ENCODE assay signal across 9 mouse cellular contexts in the genomic region with DNA sequence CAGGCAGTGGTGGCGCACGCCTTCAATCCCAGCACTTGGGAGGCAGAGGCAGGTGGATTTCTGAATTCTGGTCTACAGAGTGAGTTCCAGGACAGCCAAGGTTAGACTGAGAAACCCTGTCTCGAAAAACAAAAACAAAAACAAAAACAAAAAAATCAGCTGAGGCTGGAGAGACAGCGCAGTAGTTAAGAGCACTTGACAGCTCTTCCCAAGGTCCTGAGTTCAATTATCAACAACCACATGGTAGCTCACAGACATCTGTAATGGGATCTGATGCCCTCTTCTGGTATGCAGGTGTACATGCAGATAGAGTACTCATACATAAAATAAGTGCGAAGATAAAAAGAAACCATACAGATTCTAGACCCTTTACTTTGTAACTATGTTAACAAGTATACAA. TPM values are rescaled to one million over a fixed set of nuclear protein-coding genes. Genes with fewer than 3 reads are reported as not detected.
DNase-seq lines count a peak whose midpoint lies in the region; ATAC-seq and TF ChIP-seq lines count a peak whose summit lies in the region.
"Had no signal": no experiment of that assay in that cellular context is flagged by ENCODE, and none has a peak within 500 bp of the region (broad histone marks: within the 10 kb centered on the region; RNA-seq: fewer than 3 reads in every experiment).

No protein-coding gene starts in this region.

- no peak overlapping the region for H3K9ac ChIP-seq in kidney, postnatal 0 days (ENCODE audit: low read depth, low read length)
- H3K9ac ChIP-seq in ES-Bruce4 (ENCODE audit: low read depth, poor library complexity, severe bottlenecking), result peak overlapping the region; percentile 24; the same call in 1 of the 2 replicates
- H3K9ac ChIP-seq in embryonic facial prominence, embryonic 11.5 days (replicated peaks; ENCODE audit: low read length), result no peak overlapping the region
- no peak overlapping the region for H3K9ac ChIP-seq in liver, postnatal 0 days (replicated peaks)
- H3K9ac ChIP-seq: midbrain, embryonic 12.5 days had no signal

- no peak overlapping the region for H3K4me3 ChIP-seq in kidney, postnatal 0 days (replicated peaks; ENCODE audit: low read depth, low read length)
- H3K4me3 ChIP-seq in ES-Bruce4 (ENCODE audit: low read depth, low read length), result no peak overlapping the region
- H3K4me3 ChIP-seq in embryonic facial prominence, embryonic 11.5 days (ENCODE audit: low read depth, low read length), result no peak overlapping the region
- H3K4me3 ChIP-seq in liver, postnatal 0 days (ENCODE audit: low read depth, low read length), result no peak overlapping the region

- intact Hi-C loops in heart, postnatal 25 days (cut with DNase I), result loop anchor here (2.0 to 5.0 kb wide), 4 partner anchors 33 to 548 kb away; a partner anchor contains a TSS

- H3K4me2 ChIP-seq in kidney, postnatal 0 days (ENCODE audit: low read length), result no peak overlapping the region
- no peak overlapping the region for H3K4me2 ChIP-seq in embryonic facial prominence, embryonic 11.5 days (ENCODE audit: low read depth, low read length)
- peak overlapping the region; percentile 86; the same call in 1 of the 2 replicates for H3K4me2 ChIP-seq in liver, postnatal 0 days (ENCODE audit: low read depth, low read length)

- H3K9me3 ChIP-seq in kidney, postnatal 0 days (replicated peaks; ENCODE audit: low read length), result no peaks in the 10 kb centered on the region
- H3K9me3 ChIP-seq in ES-Bruce4 (replicated peaks; ENCODE audit: control insufficient read depth, insufficient read depth, low read length, poor library complexity, severe bottlenecking), result no peaks in the 10 kb centered on the region
- no peaks in the 10 kb centered on the region for H3K9me3 ChIP-seq in embryonic facial prominence, embryonic 11.5 days (replicated peaks; ENCODE audit: control insufficient read depth, low read length)
- H3K9me3 ChIP-seq in liver, postnatal 0 days (ENCODE audit: low read length), result no peaks in the 10 kb centered on the region
- H3K9me3 ChIP-seq: midbrain, embryonic 12.5 days had no signal

- no peak for TF ChIP-seq POLR2A in ES-Bruce4 (IDR thresholded peaks at IDR 0.05; ENCODE audit: insufficient read depth, low read length)

- no peak overlapping the region for H3K27ac ChIP-seq in kidney, postnatal 0 days
- no peak overlapping the region for H3K27ac ChIP-seq in ES-Bruce4 (ENCODE audit: insufficient read depth, low read length)
- no peak overlapping the region for H3K27ac ChIP-seq in embryonic facial prominence, embryonic 11.5 days (replicated peaks; ENCODE audit: low read depth, low read length)
- no peak overlapping the region for H3K27ac ChIP-seq in liver, postnatal 0 days (ENCODE audit: low read depth)

- DNase-seq in kidney, postnatal 0 days (ENCODE audit: low spot score), result no peak
- DNase-seq in kidney, adult 18-20 months, result no peak
- DNase-seq in embryonic facial prominence, embryonic 11.5 days (ENCODE audit: low spot score), result no peak
- no peak for DNase-seq in liver, postnatal 0 days
- no peak for DNase-seq in right cerebral cortex, postnatal 14 days
- no peak for DNase-seq in adrenal gland, adult 2 months
- DNase-seq in heart, postnatal 25 days (ENCODE audit: low spot score), result no peak

- peak; percentile 38; the same call in 1 of the 2 replicates for TF ChIP-seq CTCF in kidney, postnatal 0 days (IDR thresholded peaks at IDR 0.05; ENCODE audit: low read depth)
- TF ChIP-seq CTCF in ES-Bruce4 (IDR thresholded peaks at IDR 0.05; ENCODE audit: low read depth, low read length), result no peak
- TF ChIP-seq CTCF in liver, postnatal 0 days (IDR thresholded peaks at IDR 0.05; ENCODE audit: low read depth), result peak; percentile 64

- H3K4me1 ChIP-seq in kidney, postnatal 0 days (replicated peaks; ENCODE audit: insufficient read depth, low read length), result peaks cover 9% of the 10 kb centered on the region
- H3K4me1 ChIP-seq in ES-Bruce4 (ENCODE audit: control insufficient read depth, insufficient read depth, low read length), result no peaks in the 10 kb centered on the region
- peaks cover 6% of the 10 kb centered on the region for H3K4me1 ChIP-seq in embryonic facial prominence, embryonic 11.5 days (ENCODE audit: control insufficient read depth, insufficient read depth, low read length)
- H3K4me1 ChIP-seq in liver, postnatal 0 days (ENCODE audit: insufficient read depth), result peaks cover 19% of the 10 kb centered on the region

- 89% methylated on average over 5 of the region's 5 CpGs for WGBS in kidney, postnatal 0 days
- 75% methylated on average over 5 of the region's 5 CpGs for WGBS in embryonic facial prominence, embryonic 11.5 days
- 76% methylated on average over 5 of the region's 5 CpGs for WGBS in liver, postnatal 0 days (ENCODE audit: insufficient replicate concordance)

- H3K27me3 ChIP-seq in kidney, postnatal 0 days (ENCODE audit: insufficient read depth, low read length), result no peaks in the 10 kb centered on the region
- H3K27me3 ChIP-seq in ES-Bruce4 (ENCODE audit: control insufficient read depth, insufficient read depth, low read length, poor library complexity, severe bottlenecking), result no peaks in the 10 kb centered on the region
- H3K27me3 ChIP-seq in embryonic facial prominence, embryonic 11.5 days (ENCODE audit: control insufficient read depth, insufficient read depth, low read length), result no peaks in the 10 kb centered on the region
- H3K27me3 ChIP-seq in liver, postnatal 0 days (ENCODE audit: insufficient read depth, low read length), result no peaks in the 10 kb centered on the region
- H3K27me3 ChIP-seq: midbrain, embryonic 12.5 days had no signal

- H3K36me3 ChIP-seq in kidney, postnatal 0 days (ENCODE audit: insufficient read depth, low read length), result peaks cover 26% of the 10 kb centered on the region
- peaks cover 36% of the 10 kb centered on the region for H3K36me3 ChIP-seq in ES-Bruce4 (ENCODE audit: control insufficient read depth, insufficient read depth, low read length, poor library complexity, severe bottlenecking)
- peaks cover 13% of the 10 kb centered on the region for H3K36me3 ChIP-seq in embryonic facial prominence, embryonic 11.5 days (replicated peaks; ENCODE audit: control insufficient read depth, insufficient read depth, low read depth, low read length)
- H3K36me3 ChIP-seq in liver, postnatal 0 days (replicated peaks; ENCODE audit: insufficient read depth, low read length), result peaks cover 34% of the 10 kb centered on the region

- ATAC-seq in kidney, postnatal 0 days (replicated peaks; ENCODE audit: low FRiP score, low read depth), result no peak
- ATAC-seq in embryonic facial prominence, embryonic 11.5 days (replicated peaks; ENCODE audit: insufficient number of reproducible peaks, low FRiP score, low TSS enrichment, low read depth), result peak; percentile 9; the same call in 1 of the 2 replicates
- no peak for ATAC-seq in liver, postnatal 0 days

- no peak for TF ChIP-seq EP300 in ES-Bruce4 (IDR thresholded peaks at IDR 0.05; ENCODE audit: insufficient read depth, low read depth, low read length)
- no peak for TF ChIP-seq EP300 in liver, postnatal 0 days (IDR thresholded peaks at IDR 0.05; ENCODE audit: low read depth)

RNA-seq across cellular contexts. Expression of a gene that starts 0.6 kb away (rescaled TPM):
- 490 and 535 TPM in 2 replicates for polyA plus RNA-seq in kidney, postnatal 0 days (2015; fragmentation: Nextera tagmentation; extraction: Ambion mirVana)
- polyA plus RNA-seq in ES-Bruce4 (2011; ENCODE audit: insufficient read depth, insufficient read length, low read depth, missing spikeins), result 1,525 and 1,581 TPM in 2 replicates
- polyA plus RNA-seq in embryonic facial prominence, embryonic 11.5 days (2014; fragmentation: Nextera tagmentation; extraction: Ambion mirVana), result 410 and 431 TPM in 2 replicates
- polyA plus RNA-seq in liver, postnatal 0 days (2015; fragmentation: Nextera tagmentation; extraction: Ambion mirVana), result 251 and 260 TPM in 2 replicates
- total RNA-seq in adrenal gland, adult 2 months (2021), result 100 to 1,000 TPM; 582 to 615 TPM
- 162 and 164 TPM in 2 replicates for polyA plus RNA-seq in adrenal gland, adult 2 months (2012; rRNA removed)
- 100 to 1,000 TPM; 230 to 252 TPM for total RNA-seq in heart, postnatal 25 days (2021)

RNA-seq across cellular contexts. Expression of a gene that starts 32.3 kb away (rescaled TPM):
- 29.1 and 30.9 TPM in 2 replicates for polyA plus RNA-seq in kidney, postnatal 0 days (2015; fragmentation: Nextera tagmentation; extraction: Ambion mirVana)
- 21.2 and 22.6 TPM in 2 replicates for polyA plus RNA-seq in ES-Bruce4 (2011; ENCODE audit: insufficient read depth, insufficient read length, low read depth, missing spikeins)
- 49.9 and 51.0 TPM in 2 replicates for polyA plus RNA-seq in embryonic facial prominence, embryonic 11.5 days (2014; fragmentation: Nextera tagmentation; extraction: Ambion mirVana)
- 15.9 and 16.7 TPM in 2 replicates for polyA plus RNA-seq in liver, postnatal 0 days (2015; fragmentation: Nextera tagmentation; extraction: Ambion mirVana)
- 10 to 100 TPM; 40.8 to 46.8 TPM for total RNA-seq in adrenal gland, adult 2 months (2021)
- 4.2 and 4.4 TPM in 2 replicates for polyA plus RNA-seq in adrenal gland, adult 2 months (2012; rRNA removed)
- 10 to 100 TPM; 32.8 to 34.4 TPM for total RNA-seq in heart, postnatal 25 days (2021)
